Mouse (Mus musculus) v-Abl transformed pro-B cells (cell line): ENCODE data around the gene Ergic1.

Experiments used
- in situ Hi-C, 2 experiments: fragments of 400-800 bp; cut with MboI; formaldehyde crosslinking; loops; one replicate each; pipeline ENCODE4 v1.15.1; 2025; ENCODE audit not compliant: unreplicated experiment in 2 of 2

Gene Ergic1

DNA sequence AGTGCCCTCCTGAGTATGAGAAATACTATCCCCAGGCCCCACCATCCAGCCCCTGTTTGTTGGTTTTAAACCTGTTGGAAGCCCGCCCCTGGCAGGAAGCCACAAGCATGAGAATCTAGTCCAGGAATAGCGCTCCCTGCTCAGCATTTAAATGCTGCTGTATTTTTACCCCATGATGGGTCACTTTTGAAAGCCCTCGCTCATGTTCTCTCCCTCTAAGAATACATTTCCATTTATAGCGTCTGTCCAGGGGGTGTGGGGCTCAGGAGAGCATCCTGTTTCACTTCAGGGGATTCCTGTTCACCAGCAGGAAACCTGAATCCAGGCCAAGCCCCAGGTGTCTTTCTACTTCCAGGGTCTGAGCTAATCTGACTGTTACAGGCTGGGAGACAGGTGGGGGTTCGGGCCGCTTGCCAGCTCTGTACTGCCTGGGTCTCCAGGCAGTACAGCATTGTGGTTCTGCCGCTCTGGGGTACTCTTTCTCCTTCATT lies 34.9 kb downstream of the Ergic1 start:
- in situ Hi-C loops = no loop called here

DNA sequence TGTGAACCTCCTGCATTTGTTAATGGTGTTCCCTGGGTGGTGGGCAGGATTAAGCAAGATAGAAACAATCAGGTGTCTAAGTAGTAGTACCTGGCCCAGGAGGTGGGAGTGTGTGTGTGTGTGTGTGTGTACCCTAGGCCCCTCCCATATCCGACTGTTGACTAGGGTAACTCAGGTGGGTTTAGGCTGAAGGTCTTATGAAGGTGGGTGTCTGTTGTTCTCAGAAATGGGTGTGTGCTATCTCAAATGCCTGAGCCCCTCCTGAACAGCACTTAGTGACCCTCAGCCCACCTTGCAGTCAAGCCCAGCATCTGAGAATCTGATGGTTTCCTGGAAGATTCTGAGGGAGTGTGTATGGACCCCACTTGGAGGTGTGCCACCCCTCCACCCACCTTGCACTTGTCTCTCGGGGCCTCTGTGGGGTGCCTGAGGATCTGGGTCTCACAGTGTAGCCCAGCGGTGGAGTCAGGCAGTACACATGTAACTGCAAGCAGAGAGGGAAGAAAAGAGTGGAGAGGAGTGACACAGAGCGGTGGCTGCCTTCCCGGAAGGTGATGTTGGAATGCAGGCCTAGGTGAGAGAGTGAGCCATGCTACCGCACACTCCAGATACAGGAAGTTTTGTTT lies 35.7 kb downstream of the Ergic1 start:
- in situ Hi-C loops = no loop called here

DNA sequence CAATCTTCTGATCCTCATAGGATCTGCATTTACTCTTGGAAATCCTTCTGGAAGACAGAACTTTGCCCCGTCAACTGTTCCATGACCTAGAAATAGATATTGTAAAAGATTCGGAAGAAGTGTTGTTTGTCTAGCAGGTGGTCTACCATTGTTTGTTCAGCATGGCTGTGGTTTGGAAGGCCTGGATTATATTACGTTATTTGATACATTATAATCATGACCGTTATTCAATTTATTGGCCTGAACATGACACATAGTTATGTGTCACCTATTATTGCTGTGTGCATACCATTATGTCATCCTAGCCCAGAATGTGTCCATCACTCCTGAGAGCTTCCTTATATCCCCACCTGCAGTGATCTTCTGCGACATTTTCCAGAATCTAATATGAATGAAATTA lies 37.6 kb downstream of the Ergic1 start:
- in situ Hi-C loops = no loop called here

DNA sequence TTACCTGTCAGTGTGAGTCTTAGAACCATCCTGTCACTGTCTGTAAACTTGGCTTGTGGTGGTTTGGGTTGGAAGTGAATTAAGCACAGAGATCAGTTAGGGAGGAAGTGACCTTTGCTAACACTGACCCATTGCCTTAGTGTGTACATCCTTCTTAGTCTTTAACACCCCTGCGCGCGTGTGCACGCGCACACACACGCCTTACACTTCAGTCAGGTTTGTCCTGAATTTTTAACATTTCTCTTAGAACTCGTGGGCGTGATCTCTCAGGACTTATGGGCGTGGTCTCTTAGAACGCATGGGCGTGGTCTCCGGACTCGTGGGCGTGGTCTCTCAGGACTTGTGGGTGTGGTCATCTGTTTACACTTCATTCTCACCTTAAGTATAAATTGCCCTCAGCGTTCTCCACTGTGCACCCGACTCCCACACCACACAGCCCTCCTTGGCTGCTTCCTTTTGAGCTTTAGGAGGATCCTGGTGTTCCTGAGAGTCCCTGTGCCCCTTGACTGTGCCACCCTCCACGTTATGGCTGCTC lies 39.7 kb downstream of the Ergic1 start:
- in situ Hi-C loops = no loop called here

DNA sequence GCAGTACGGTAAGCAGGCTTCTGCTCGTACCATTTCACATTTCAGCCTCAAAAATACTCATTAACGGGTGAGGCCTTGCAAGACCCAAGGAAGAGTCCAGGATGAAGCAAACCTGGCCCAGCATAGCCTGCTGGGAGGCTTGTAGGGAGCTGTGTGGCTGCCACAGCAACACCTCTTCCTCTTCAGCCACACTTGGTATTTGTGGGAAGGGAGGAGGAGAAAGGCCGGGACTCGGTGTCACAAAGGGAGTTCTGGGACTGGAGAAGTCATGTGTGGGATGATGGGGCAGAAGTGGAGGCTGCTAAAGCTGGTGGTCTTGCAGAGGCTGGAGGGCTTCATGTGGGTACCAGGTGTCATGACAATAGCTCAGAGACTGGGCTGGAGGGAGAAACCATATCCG lies 40.2 kb downstream of the Ergic1 start:
- in situ Hi-C loops = no loop called here

DNA sequence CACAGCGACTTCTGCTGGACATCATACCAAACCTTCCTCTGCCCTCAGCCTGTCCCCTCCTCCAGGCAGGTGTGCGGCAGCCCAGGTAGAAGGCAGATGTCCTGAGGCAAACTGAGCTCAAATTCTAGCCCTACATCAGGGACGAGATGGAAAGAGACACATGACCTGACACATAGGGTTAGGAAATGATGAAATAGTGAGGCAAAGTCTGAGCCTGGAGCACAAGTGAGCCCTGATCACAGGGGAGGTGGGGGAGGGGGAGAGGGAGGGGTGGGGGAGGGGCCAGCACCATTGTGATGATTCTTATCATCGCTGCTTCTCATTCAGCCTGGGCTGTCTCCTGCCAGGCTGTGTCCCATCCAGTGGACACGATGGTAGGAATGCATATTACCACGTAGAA lies 40.6 kb downstream of the Ergic1 start:
- in situ Hi-C loops = no loop called here

DNA sequence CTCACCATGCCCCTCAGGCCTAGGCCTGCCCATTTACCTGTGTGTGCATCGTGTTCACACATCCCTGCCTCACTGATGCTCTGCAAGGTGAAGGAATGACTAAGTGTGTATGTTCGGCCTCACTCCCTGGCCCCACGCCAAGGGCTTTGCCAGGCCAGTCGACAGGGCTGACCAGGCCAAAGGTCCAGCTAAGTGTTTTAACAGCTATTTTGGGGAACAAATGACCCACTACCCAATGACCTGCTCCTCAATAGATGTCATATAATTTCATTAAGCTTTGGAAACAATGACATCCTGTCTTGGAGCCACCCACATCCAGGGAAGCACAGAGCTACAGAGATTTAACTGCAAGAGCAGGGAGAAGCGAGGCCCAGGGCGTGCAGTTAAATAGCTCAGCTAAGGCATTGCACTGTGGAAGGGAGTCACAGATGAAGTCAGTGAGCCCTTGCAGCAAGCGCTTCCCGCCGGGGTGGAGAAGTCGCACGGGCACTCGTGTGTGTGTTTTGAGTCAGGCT lies 41.1 kb downstream of the Ergic1 start:
- in situ Hi-C loops = no loop called here

DNA sequence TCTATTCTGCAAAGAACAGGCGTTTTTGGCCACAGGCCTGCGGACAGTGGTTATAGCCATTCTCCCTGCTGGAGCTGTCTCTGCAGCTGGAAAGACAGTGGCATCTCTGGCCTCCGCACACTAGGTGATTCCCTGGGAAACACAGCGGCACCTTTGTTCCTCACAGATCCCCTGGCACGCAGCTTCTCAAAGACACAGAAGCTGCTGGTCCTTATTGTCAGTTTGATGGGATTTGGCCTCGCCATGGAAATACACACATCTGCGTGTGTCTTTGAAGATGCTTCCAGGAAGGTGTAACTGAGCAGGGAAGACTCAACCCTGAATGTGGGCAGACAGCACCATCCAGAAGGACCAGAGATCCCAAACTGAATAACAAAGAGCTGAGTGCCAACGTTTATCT lies 42.0 kb downstream of the Ergic1 start:
- in situ Hi-C loops = no loop called here

DNA sequence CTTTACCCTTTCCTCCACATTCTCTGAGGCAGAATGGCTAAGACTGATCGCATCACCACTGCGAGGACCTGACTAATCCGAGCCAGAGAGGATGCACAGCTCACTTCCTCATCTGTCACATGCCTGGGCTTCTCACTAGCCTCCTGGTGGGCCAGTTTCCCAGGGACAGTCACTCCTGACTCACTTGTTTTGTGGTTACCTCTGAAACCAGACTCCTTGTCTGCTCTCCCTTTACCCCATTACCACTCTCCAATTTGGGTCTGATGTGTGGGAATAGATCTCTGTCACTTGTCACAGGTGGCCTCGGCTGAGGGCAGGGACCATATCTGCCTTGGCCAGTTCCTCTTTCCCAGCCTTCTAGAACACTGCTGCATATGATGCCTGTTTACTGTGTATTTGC lies 44.3 kb downstream of the Ergic1 start:
- in situ Hi-C loops = no loop called here

DNA sequence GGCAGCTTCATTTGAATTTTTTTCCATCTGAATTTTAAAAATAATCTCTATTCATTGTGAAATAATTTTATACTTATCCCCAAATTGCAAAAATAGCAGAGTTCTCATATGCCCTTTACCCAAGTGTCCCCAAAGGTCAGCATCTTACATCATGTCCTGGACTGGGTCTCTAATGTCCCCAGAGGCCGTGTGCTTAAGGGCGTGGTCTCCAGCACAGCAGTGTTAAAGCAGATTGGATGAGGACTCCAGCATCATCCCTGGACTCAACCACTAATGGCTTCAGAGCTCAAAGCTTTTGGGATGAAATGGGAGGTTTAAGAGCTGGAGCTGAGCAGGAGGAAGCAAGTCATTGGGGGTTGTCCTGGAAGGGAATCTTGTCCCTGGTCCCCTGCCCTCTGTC lies 45.2 kb downstream of the Ergic1 start:
- in situ Hi-C loops = no loop called here

DNA sequence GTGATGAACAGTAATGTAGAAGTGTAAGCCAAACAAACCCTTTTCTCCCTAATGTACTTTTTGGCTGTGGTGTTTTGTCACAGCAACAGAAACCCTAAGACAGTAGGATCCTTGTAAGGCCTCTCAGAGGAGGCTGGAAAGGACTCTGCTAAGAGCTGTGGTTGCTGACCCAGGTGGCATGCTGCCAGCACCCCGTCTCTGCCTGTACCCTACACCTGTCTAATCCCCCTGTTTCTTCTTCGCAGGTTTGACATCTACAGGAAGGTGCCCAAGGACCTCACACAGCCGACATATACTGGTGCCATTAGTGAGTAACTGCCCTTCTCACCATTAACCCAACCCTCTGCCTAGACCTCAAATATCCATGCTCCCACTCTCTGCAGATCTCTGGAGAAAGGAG lies 47.1 kb downstream of the Ergic1 start:
- in situ Hi-C loops = no loop called here

DNA sequence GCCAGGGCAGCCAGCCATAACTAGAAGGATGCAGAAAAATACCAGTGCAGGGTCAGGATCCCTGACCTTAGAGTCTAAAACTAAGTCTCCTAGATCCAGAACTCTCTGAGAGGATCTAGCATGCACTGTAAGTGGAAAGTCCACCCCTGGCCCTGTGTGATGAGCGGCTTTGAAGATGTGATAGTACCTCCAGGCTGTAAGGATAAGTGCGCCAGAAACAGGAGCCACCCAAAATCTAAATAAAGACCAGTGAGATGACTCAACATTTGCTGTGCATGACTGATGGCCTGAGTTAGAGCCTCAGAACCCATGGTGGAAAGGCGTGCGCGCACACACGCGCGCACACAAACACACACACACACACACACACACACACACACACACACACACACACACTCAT lies 47.6 kb downstream of the Ergic1 start:
- in situ Hi-C loops = no loop called here

DNA sequence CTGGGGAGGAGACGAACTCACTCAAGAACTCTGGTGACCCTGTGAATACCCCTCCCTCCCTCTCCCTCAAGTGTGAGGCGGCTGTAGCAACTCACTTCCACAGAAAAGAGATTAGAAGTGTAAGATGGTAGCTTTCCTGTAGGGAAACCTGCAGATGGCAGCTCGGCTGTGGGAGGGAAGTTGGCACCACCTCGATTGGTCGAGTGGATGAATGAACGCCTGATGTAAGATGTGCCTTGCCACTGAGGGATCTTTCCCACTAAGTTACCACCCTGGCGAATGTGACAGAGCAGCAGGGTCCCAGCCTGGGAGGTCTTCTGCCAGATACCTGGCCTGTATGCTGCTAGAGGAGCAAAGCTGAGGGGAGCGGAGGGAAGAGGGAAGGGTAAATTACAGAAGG lies 48.5 kb downstream of the Ergic1 start:
- in situ Hi-C loops = no loop called here

DNA sequence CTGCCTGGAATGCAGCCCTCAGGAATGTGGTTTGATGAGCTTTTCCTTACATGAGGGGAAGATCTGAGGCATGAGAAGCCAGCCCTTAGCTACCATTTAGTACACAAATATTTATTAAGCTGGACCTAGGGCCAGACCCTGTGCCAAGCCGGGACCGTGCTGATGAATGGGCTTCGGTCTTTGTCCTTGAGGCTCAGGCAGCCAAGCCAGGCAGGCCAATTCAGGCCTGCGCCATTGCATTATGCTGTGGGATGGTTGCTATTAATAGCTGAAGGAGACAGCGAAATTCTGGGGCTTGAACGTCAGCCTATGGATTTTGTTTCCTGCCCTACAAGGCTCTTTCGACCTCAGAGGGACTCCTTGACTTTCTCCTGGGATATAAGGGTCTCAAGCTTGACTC lies 50.0 kb downstream of the Ergic1 start:
- in situ Hi-C loops = no loop called here

DNA sequence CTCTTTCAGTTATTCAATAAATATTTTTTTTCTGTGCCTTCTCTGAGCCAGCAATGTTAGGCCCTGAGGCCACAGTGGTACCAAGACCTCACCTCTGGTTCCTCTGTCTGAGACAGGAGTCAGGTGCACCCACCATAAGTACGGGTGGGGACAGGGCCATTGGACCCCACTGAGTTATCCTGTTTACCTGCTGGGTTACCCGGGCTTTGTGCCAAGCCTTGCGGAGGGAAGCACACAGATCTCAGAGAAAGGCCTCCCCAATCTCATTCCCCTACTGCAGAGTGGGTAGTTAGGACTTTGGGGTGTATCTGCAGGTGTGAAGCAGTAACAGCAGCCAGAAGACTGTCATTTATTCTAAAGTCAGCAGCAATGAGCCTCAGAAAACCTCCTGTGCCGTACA lies 50.6 kb downstream of the Ergic1 start:
- in situ Hi-C loops = no loop called here

DNA sequence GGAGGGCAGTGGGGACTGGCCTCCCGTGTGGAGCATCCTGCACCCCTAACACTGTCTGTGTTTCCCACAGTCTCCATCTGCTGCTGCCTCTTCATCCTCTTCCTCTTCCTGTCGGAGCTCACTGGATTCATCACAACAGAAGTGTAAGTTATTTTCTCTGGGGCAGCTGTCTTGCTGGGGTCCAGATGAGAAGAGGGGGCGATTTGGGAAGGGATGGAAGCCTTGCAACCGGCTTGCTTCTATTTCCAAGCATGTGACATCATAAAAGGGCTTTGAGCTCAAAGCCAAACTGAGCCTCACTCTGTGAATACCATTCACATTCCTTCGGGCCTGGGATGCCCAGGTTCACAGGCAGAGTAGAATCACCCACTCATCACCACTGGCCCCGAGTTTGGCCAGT lies 53.0 kb downstream of the Ergic1 start:
- in situ Hi-C loops = no loop called here

DNA sequence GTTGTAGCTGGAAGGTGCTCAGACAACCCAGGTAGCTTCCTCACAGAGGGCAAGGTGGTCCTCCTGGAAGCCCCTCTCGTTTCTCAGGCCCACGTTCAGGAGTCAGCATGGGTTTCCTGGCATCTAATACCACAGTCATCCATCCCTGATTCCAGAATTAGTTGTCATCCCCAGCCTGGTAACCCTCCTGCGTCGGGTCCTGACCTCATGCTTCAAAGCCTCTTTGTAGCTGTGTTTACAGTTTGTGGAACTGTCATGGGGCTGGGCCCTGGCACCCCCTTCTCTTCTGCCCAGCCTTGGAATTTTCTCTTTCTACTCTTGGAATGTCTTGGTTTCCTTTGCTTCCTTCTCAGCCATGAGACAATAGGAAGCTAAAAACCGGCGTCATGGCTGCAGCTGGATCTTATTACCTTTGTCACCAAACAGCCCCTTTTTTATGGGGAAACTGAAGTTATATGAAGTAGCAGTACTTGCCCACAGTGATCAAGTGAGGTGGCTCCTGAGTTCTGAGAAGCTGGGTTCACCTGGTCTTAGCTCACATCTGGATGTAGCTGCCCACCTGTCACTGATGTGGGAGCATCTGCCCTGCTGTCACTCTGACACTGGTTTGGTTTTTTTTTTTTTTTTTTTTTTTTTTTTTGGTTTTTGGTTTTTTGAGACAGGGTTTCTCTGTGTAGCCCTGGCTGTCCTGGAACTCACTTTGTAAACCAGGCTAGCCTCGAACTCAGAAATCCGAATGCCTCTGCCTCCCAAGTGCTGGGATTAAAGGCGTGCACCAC lies 53.6 kb downstream of the Ergic1 start:
- in situ Hi-C loops = no loop called here

DNA sequence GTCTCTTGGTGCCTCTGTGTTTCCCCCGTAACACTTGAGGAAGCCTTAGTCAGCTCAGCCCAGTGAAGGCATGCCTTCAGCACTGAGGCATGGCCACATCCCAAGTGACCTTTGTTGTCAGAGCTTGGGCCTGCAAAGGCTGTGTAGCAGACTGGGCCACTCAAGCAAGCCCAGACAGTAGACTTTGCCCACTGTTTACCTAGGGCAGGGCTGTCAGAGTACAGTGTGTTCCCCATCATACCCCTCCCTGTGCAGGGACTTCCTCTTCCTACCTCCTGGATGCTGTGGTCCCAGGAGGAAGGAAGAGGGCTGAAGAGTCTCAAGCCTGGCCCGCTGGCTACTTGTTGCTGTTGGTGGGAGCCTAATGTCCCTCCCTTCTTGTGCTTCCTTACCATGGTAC lies 55.4 kb downstream of the Ergic1 start:
- in situ Hi-C loops = no loop called here

DNA sequence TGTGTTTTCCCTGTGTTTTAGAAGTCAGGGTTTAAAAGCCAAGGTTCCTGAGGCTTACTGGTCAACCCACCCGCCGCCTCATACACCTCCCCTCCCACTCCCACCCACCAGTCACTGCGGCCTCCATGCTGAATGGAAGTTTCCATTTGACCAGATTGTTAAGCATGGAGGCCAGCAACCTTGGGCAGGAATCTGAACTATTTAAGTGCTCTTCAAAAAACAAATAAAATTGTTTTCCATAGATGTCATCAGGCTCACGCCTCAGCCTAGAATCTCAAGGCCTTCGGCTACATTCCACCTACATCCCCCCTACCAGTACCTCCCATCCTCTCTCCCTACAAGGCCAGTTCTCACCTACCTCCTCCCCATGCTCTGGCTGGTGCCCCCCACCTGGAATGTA lies 57.2 kb downstream of the Ergic1 start:
- in situ Hi-C loops = no loop called here

DNA sequence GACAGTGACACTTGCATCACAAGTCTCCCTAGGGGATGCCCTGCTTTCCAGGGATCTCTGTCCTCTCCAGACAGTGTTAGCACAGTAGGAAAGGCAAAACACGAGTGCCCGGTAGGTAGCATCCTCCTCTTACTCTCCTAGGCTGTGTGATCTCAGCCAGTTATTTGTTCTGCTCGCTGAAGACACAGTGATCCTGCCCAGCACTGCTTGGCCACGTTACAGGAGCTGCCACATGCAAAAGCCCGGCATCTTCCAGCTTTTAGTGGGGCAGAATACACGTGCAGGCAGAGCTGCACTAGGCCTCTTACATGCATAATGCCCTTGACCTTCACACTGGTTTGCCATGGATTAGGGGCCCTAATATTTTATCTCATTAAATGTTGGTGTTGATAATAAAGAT lies 58.3 kb downstream of the Ergic1 start:
- in situ Hi-C loops = no loop called here

DNA sequence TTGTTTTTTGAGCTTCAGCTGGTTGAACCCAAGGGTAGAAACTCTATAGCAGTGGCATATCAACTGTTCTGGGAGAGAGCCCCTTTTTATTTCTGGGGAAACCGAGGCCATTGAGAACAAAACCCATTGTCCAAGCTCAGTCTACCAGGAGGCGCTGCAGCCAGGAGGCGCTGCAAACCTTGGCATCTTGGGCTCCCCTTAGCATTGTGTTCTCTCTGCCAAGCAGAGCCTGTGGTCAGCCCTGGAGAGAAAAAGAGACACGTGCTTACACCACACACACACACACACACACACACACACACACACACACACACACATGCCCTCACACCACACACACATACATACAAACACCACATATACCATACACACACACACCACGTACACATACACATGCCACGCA lies 59.0 kb downstream of the Ergic1 start:
- in situ Hi-C loops = no loop called here
